ENCODE assay signal across 9 mouse cellular contexts in the genomic region with DNA sequence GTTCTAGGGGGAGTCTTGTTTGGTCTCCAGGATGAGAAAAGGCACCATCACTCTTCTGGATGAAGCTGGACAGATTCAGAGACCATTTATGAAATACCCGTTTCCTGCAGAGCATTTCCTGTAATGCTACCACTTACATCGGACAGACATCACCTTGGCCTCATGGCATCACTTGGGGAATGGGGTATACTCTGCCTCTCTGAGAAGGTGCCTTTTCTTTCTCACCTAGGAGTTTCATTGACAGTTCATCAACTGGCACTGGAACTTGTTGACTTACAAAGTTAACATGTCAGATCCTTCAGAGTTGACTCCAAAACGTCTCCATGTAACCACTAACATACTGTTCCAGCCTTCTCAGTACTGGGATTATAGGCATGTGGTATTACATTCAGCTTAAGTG. TPM values are rescaled to one million over a fixed set of nuclear protein-coding genes. Genes with fewer than 3 reads are reported as not detected.
DNase-seq lines count a peak whose midpoint lies in the region; ATAC-seq and TF ChIP-seq lines count a peak whose summit lies in the region.
"Had no signal": no experiment of that assay in that cellular context is flagged by ENCODE, and none has a peak within 500 bp of the region (broad histone marks: within the 10 kb centered on the region; RNA-seq: fewer than 3 reads in every experiment).

No protein-coding gene starts in this region.

- H3K4me3 ChIP-seq in kidney, embryonic 14.5 days (ENCODE audit: low read length): no peak overlapping the region
- peak overlapping the region; percentile 80; the same call in 1 of the 2 replicates for H3K4me3 ChIP-seq in embryonic facial prominence, embryonic 12.5 days
- H3K4me3 ChIP-seq in intestine, embryonic 14.5 days (ENCODE audit: low read depth, low read length): peak overlapping the region; percentile 87; the same call in 1 of the 2 replicates
- H3K4me3 ChIP-seq in myocyte: peak overlapping the region; percentile 79

- H3K79me2 ChIP-seq in myocyte (ENCODE audit: control insufficient read depth, insufficient read depth): peaks cover 28% of the 10 kb centered on the region

- no peaks in the 10 kb centered on the region for H3K27me3 ChIP-seq in kidney, embryonic 14.5 days (ENCODE audit: control insufficient read depth, insufficient read depth, low read length)
- no peaks in the 10 kb centered on the region for H3K27me3 ChIP-seq in embryonic facial prominence, embryonic 12.5 days
- H3K27me3 ChIP-seq in intestine, embryonic 14.5 days (replicated peaks; ENCODE audit: control insufficient read depth, insufficient read depth, low read length): no peaks in the 10 kb centered on the region
- H3K27me3 ChIP-seq in myocyte (ENCODE audit: control insufficient read depth, insufficient read depth, insufficient read length): no peaks in the 10 kb centered on the region

- TF ChIP-seq POLR2A in myocyte (IDR thresholded peaks at IDR 0.05; ENCODE audit: insufficient read length, low read depth): no peak

- peak overlapping the region; percentile 72 for H3K4me2 ChIP-seq in kidney, embryonic 14.5 days (replicated peaks; ENCODE audit: low read depth, low read length)
- H3K4me2 ChIP-seq in embryonic facial prominence, embryonic 12.5 days (replicated peaks): peak overlapping the region; percentile 78
- peak overlapping the region; percentile 87 for H3K4me2 ChIP-seq in intestine, embryonic 14.5 days (ENCODE audit: low read length)
- peak overlapping the region; percentile 88 for H3K4me2 ChIP-seq in myocyte (ENCODE audit: low read depth)

- no peak overlapping the region for H3K27ac ChIP-seq in kidney, embryonic 14.5 days (ENCODE audit: low read depth, low read length)
- no peak overlapping the region for H3K27ac ChIP-seq in embryonic facial prominence, embryonic 12.5 days
- peak overlapping the region; percentile 96 for H3K27ac ChIP-seq in intestine, embryonic 14.5 days (ENCODE audit: low read depth)

- peak overlapping the region; percentile 49 for H3ac ChIP-seq in myocyte (ENCODE audit: control insufficient read depth, insufficient read length)

- DNase-seq in kidney, postnatal 14 days: no peak
- no peak for DNase-seq in intestine, embryonic 14.5 days (ENCODE audit: low spot score)
- no peak for DNase-seq in B cell, adult 2 months
- no peak for DNase-seq in spleen, adult 18-20 months
- no peak for DNase-seq in cerebellum, postnatal 25 days
- DNase-seq: left cerebral cortex, postnatal 4 days had no signal

- H3K4me1 ChIP-seq in kidney, embryonic 14.5 days (ENCODE audit: control insufficient read depth, insufficient read depth, low read length): peaks cover 14% of the 10 kb centered on the region
- H3K4me1 ChIP-seq in embryonic facial prominence, embryonic 12.5 days: peaks cover 19% of the 10 kb centered on the region
- H3K4me1 ChIP-seq in intestine, embryonic 14.5 days (replicated peaks; ENCODE audit: control insufficient read depth, insufficient read depth, low read length): peaks cover 18% of the 10 kb centered on the region

- H3K9me3 ChIP-seq in kidney, embryonic 14.5 days (ENCODE audit: control insufficient read depth, low read length): no peaks in the 10 kb centered on the region
- no peaks in the 10 kb centered on the region for H3K9me3 ChIP-seq in embryonic facial prominence, embryonic 12.5 days
- no peaks in the 10 kb centered on the region for H3K9me3 ChIP-seq in intestine, embryonic 14.5 days (ENCODE audit: control insufficient read depth, low read length)

- ATAC-seq in kidney, embryonic 14.5 days (ENCODE audit: low FRiP score, low TSS enrichment): no peak
- ATAC-seq in embryonic facial prominence, embryonic 12.5 days (ENCODE audit: insufficient number of reproducible peaks, insufficient read depth, low FRiP score, low TSS enrichment): no peak
- no peak for ATAC-seq in intestine, embryonic 14.5 days (replicated peaks; ENCODE audit: low FRiP score, low TSS enrichment, low read depth)

- WGBS in kidney, embryonic 14.5 days: 74% methylated on average over 3 of the region's 3 CpGs
- WGBS in embryonic facial prominence, embryonic 12.5 days: 66% methylated on average over 3 of the region's 3 CpGs
- WGBS in intestine, embryonic 14.5 days: 72% methylated on average over 3 of the region's 3 CpGs

- H3K9ac ChIP-seq in kidney, embryonic 14.5 days (ENCODE audit: low read depth, low read length): peak overlapping the region; percentile 85; the same call in 1 of the 2 replicates
- H3K9ac ChIP-seq in embryonic facial prominence, embryonic 12.5 days: peak overlapping the region; percentile 80; the same call in 1 of the 2 replicates
- peak overlapping the region; percentile 94; the same call in 1 of the 2 replicates for H3K9ac ChIP-seq in intestine, embryonic 14.5 days (ENCODE audit: low read length)

- no peaks in the 10 kb centered on the region for H3K36me3 ChIP-seq in kidney, embryonic 14.5 days (ENCODE audit: control insufficient read depth, insufficient read depth, low read length)
- H3K36me3 ChIP-seq in embryonic facial prominence, embryonic 12.5 days: no peaks in the 10 kb centered on the region
- no peaks in the 10 kb centered on the region for H3K36me3 ChIP-seq in intestine, embryonic 14.5 days (ENCODE audit: control insufficient read depth, insufficient read depth, low read length)
- no peaks in the 10 kb centered on the region for H3K36me3 ChIP-seq in myocyte (ENCODE audit: control insufficient read depth, insufficient read depth)

TF ChIP-seq in myocyte, 11 proteins besides CTCF, POLR2A, EP300 and RAD21:
- TF ChIP-seq POLR2AphosphoS2 (IDR thresholded peaks at IDR 0.05; ENCODE audit: insufficient read length, low read depth): no peak
- TF ChIP-seq MYOD1 (IDR thresholded peaks at IDR 0.05; ENCODE audit: control insufficient read depth in 1 of 3, insufficient read length in 2 of 3, low read depth in 2 of 3): no peak
- no peak for TF ChIP-seq TCF3 (IDR thresholded peaks at IDR 0.05; ENCODE audit: insufficient read length, low read depth)
- TF ChIP-seq CEBPB (IDR thresholded peaks at IDR 0.05; ENCODE audit: insufficient read depth, poor library complexity, severe bottlenecking): no peak
- TF ChIP-seq MAX (IDR thresholded peaks at IDR 0.05; ENCODE audit: low read depth): no peak
- no peak for TF ChIP-seq E2F4 (IDR thresholded peaks at IDR 0.05; ENCODE audit: insufficient read depth)
- no peak for TF ChIP-seq SRF (IDR thresholded peaks at IDR 0.05; ENCODE audit: control insufficient read depth, insufficient read length, low read depth)
- TF ChIP-seq MYOG (IDR thresholded peaks at IDR 0.05; ENCODE audit: control insufficient read depth in 1 of 3, insufficient read depth in 1 of 3, insufficient read length in 2 of 3, low read depth in 2 of 3): no peak

RNA-seq across cellular contexts. Expression of gene Rab33b, which starts 0.9 kb away (rescaled TPM):
- polyA plus RNA-seq in kidney, embryonic 14.5 days (2014; fragmentation: Nextera tagmentation; extraction: Ambion mirVana): 10.5 and 17.5 TPM in 2 replicates
- polyA plus RNA-seq in embryonic facial prominence, embryonic 12.5 days (2016; fragmentation: Nextera tagmentation; extraction: Ambion mirVana): 26.7 and 27.4 TPM in 2 replicates
- 20.0 and 20.3 TPM in 2 replicates for polyA plus RNA-seq in intestine, embryonic 14.5 days (2014; fragmentation: Nextera tagmentation; extraction: Ambion mirVana)
- 8.0 TPM for polyA plus RNA-seq in myocyte (2012; fragmentation: generic; extraction: Trizol)
